Mouse (Mus musculus): Measurements from ENCODE around the gene Lipk. TPM values are rescaled to one million over a fixed set of nuclear protein-coding genes. Genes with fewer than 3 reads are reported as not detected.

The Lipk gene
- not detected for total RNA-seq (2018; cell fraction: chromatin; rRNA removed)
- total RNA-seq (2018; cell fraction: cytosol; rRNA removed) = not detected
- not detected for total RNA-seq (2018; cell fraction: nucleus; rRNA removed)
- not detected in 3 replicates for polyA plus RNA-seq (2018)

DNA sequence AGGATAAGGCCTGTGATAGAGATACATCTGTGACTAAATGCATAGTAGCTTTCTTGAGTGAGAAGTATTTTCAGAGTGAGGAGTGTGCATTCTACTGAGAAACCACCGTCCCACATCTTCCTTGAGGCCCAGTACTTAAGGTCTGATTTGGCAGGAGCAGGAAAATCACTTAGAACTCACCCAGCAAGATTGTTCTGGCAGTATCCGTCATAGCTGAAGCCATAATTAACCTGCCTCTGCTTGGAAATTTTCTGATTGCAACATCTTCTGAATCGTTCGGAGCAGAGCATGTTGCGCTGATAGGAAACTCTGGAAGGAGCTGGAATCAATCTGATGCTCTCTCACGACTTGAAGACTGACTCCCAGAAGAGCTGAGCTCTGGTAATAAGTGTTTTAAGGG is at the start of gene Lipk:
Lipk (plus strand) TSS at position 289 of the 400 bp plus-strand sequence.
- Histone ChIP-seq H3K27ac (no peak within 1 kb of the TSS), H3K4me3 (ENCODE audit: inconsistent target) (no peak within 1 kb of the TSS), H3K79me2 (ENCODE audit: inconsistent target) (no peaks in the 10 kb centered on the region), H3K36me3 (ENCODE audit: inconsistent target) (no peaks in the 10 kb centered on the region)
- 92% methylated on average over 6 of the region's 6 CpGs for WGBS (ENCODE audit: missing documents)

DNA sequence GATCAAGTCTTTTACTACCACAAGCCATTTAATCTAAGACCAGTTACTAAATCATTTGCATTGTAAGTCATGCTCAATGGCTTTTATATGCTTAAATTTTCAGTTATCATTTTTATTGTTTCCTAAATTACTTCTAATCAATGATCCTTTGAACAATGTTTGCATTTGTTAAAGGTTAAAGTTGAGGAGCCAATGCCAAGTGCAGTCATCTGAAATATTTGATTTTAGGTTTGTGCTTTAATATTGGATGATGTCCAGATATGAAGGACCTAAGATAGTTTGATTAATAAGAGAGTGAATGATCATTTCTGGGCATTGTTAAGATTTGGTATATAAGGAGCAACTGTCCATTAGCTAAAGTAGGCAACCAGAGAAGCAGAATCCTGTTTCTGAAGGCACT is 47.2 kb upstream of the Lipk start, which contains the start of gene Lipf:
Lipf (plus strand) TSS at position 301 of the 400 bp plus-strand sequence.
- Histone ChIP-seq H3K27ac (no peak within 1 kb of the TSS), H3K4me3 (ENCODE audit: inconsistent target) (no peak within 1 kb of the TSS), H3K79me2 (ENCODE audit: inconsistent target) (no peaks in the 10 kb centered on the region), H3K36me3 (ENCODE audit: inconsistent target) (no peaks in the 10 kb centered on the region)

GRCm38 (mm10) chr19:33979007-33979406 is 29.1 kb upstream of the Lipk start:
- Histone ChIP-seq H3K79me2 (ENCODE audit: inconsistent target) (no peaks in the 10 kb centered on the region), H3K36me3 (ENCODE audit: inconsistent target) (no peaks in the 10 kb centered on the region), H3K27ac (no peak overlapping the region), H3K4me3 (ENCODE audit: inconsistent target) (no peak overlapping the region)
- 38% methylated on average over 3 of the region's 3 CpGs for WGBS (ENCODE audit: missing documents)

DNA sequence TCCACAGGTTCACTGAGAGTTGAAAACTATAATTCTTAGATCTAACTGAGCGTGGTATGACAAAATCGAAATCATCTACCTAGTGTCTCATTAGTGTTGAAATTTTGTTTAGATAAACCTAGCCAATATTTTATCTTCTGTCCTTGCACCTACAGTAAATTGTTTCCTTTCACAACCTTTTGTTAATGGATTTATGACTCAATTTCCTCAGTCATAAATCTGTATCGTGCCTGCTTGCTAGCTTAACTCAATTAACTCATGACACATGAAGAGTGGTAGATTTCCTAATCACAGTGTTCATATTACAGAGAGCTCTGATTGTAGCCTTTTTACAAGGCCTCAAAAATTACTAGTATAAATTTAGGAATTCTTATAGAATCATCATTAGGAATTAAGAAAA is 25.0 kb upstream of the Lipk start:
- Histone ChIP-seq H3K36me3 (ENCODE audit: inconsistent target) (no peaks in the 10 kb centered on the region), H3K4me3 (ENCODE audit: inconsistent target) (no peak overlapping the region), H3K27ac (no peak overlapping the region), H3K79me2 (ENCODE audit: inconsistent target) (no peaks in the 10 kb centered on the region)
- WGBS (ENCODE audit: missing documents) = 68% methylated on average over 3 of the region's 3 CpGs

DNA sequence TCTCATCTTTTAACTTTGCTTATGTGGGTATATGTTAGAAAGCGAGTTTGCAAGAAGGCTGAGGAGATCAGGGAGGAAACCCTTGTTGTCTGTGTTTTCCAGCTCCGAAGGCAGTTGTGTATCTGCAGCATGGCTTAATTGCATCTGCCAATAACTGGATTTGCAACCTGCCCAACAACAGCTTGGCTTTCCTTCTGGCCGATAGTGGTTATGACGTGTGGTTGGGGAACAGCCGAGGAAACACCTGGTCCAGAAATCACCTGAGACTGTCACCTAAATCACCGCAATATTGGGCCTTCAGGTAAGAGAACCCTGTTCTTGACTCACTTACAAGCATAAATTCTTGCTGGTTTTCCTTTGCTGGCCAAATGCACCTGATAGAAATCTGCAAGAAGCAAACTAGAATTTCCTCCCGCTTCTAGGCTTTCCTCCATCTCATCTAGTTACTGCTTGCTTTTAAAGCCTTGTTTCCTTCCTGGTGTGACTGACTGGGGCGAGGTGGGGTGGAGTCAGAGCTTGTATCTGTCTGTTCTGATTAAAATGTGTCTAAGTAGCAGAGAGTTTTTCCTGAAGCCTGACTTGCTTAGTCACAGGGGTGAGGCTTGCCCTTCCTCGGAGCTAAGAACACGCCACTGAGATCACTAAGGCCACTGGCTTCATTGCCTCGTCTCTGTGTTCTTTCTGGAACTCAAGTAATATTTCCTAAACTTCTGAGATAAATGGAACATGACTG is 13.5 kb downstream of the Lipk start:
- H3K79me2 ChIP-seq (ENCODE audit: inconsistent target) = no peaks in the 10 kb centered on the region
- H3K36me3 ChIP-seq (ENCODE audit: inconsistent target) = no peaks in the 10 kb centered on the region
- no peak overlapping the region for H3K4me3 ChIP-seq (ENCODE audit: inconsistent target)
- WGBS (ENCODE audit: missing documents) = 26% methylated on average over 11 of the region's 11 CpGs
- H3K27ac ChIP-seq = no peak overlapping the region

DNA sequence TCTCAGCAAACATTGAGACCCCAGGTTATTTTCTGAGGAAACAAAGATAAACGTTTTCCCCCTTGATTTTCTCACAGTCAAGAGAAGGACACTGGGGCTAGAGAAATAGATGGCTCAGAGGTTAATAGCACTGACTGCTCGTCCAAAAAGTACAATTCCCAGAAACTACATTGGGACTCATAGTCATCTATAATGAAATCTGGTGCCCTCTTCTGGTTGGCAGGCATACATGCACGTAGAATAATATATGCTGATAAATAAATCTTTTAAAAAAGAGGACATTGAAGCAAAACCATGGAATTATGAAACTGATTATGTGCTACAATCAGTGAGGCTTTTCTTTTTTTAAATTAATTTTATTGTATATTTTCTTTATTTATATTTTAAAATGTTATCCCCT is 14.7 kb downstream of the Lipk start:
- no peaks in the 10 kb centered on the region for H3K79me2 ChIP-seq (ENCODE audit: inconsistent target)
- no peak overlapping the region for H3K4me3 ChIP-seq (ENCODE audit: inconsistent target)
- WGBS (ENCODE audit: missing documents) = 44% methylated on average over 3 of the region's 3 CpGs
- no peak overlapping the region for H3K27ac ChIP-seq
- no peaks in the 10 kb centered on the region for H3K36me3 ChIP-seq (ENCODE audit: inconsistent target)

- Histone ChIP-seq H3K36me3 (ENCODE audit: inconsistent target) (no peaks in the 10 kb centered on the region), H3K4me3 (ENCODE audit: inconsistent target) (no peak overlapping the region), H3K79me2 (ENCODE audit: inconsistent target) (no peaks in the 10 kb centered on the region), H3K27ac (no peak overlapping the region)
- WGBS (ENCODE audit: missing documents) = 94% methylated on average over 1 of the region's 1 CpGs
Measured at GRCm38 (mm10) chr19:34039731-34040130, 31.6 kb downstream of the Lipk start.

DNA sequence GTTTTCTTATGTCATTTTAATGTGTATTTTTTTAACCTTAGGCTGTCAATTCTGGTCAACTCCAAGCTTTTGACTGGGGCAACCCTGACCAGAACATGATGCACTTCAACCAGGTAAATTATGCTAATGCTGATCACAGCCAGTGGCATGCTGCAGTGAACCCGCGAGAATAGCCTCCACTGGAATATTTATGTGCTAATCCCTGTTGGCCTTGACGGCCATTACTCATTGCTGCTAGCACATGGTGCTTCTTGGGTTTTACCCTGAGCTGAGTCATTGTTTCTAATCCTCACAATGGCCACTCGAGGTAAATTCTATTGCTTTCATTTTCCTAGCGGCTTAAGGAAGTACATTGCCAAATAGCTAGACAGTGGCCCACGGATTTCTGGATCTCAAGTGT is 34.9 kb downstream of the Lipk start:
- Histone ChIP-seq H3K36me3 (ENCODE audit: inconsistent target) (no peaks in the 10 kb centered on the region), H3K4me3 (ENCODE audit: inconsistent target) (no peak overlapping the region), H3K27ac (no peak overlapping the region), H3K79me2 (ENCODE audit: inconsistent target) (no peaks in the 10 kb centered on the region)
- 40% methylated on average over 6 of the region's 6 CpGs for WGBS (ENCODE audit: missing documents)

- Histone ChIP-seq H3K36me3 (ENCODE audit: inconsistent target) (no peaks in the 10 kb centered on the region), H3K4me3 (ENCODE audit: inconsistent target) (no peak overlapping the region), H3K27ac (no peak overlapping the region), H3K79me2 (ENCODE audit: inconsistent target) (no peaks in the 10 kb centered on the region)
- 98% methylated on average over 3 of the region's 3 CpGs for WGBS (ENCODE audit: missing documents)
Measured at GRCm38 (mm10) chr19:34049371-34050039, 41.4 kb downstream of the Lipk start.

DNA sequence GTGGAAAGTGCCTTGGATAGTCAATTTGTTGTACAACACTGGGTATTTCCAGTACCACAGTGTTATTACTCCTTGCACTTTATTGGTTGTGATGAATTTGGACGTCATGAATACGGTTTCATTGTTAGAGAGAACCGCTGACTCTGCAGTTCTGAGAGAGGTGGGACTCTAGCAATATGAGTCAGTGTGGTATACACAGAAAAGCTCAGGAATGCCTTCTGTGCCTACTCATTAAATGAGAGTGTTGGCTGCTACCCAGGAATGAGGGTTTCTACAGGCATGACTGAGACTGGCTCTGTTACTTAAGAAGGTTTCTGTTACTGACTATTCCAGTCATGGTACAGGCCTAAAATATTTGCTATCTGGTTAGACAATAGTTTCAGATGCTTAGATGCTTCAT is 43.4 kb downstream of the Lipk start:
- Histone ChIP-seq H3K36me3 (ENCODE audit: inconsistent target) (no peaks in the 10 kb centered on the region), H3K79me2 (ENCODE audit: inconsistent target) (no peaks in the 10 kb centered on the region), H3K27ac (no peak overlapping the region), H3K4me3 (ENCODE audit: inconsistent target) (no peak overlapping the region)
- WGBS (ENCODE audit: missing documents) = 97% methylated on average over 3 of the region's 3 CpGs

- Histone ChIP-seq H3K27ac (no peak overlapping the region), H3K4me3 (ENCODE audit: inconsistent target) (no peak overlapping the region), H3K79me2 (ENCODE audit: inconsistent target) (no peaks in the 10 kb centered on the region), H3K36me3 (ENCODE audit: inconsistent target) (no peaks in the 10 kb centered on the region)
- 92% methylated on average over 1 of the region's 1 CpGs for WGBS (ENCODE audit: missing documents)
Measured at GRCm38 (mm10) chr19:34063547-34063946, 55.5 kb downstream of the Lipk start.

DNA sequence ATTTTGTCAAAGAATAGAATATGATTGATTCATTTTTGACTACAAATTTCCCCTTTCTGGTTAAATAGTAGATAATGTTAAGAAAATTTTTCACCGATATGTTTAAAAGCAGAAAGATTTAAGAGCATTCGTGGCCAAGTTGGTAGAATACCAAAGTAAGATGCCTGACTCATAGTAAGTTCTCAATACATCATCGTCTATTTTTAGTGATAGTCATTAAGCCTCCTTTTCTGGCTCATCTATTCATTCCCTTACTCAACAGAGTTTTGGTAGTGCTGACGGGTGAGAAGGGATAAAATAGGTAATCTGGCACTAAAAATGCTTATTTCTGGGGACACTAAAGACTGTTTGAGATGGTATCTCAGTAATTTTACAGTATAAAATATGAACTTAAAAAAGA is 56.0 kb downstream of the Lipk start:
- no peaks in the 10 kb centered on the region for H3K79me2 ChIP-seq (ENCODE audit: inconsistent target)
- WGBS (ENCODE audit: missing documents) = 85% methylated on average over 4 of the region's 4 CpGs
- H3K4me3 ChIP-seq (ENCODE audit: inconsistent target) = no peak overlapping the region
- no peaks in the 10 kb centered on the region for H3K36me3 ChIP-seq (ENCODE audit: inconsistent target)
- H3K27ac ChIP-seq = no peak overlapping the region

- WGBS (ENCODE audit: missing documents) = 60% methylated on average over 9 of the region's 9 CpGs
- no peaks in the 10 kb centered on the region for H3K36me3 ChIP-seq (ENCODE audit: inconsistent target)
- no peak within 1 kb of the TSS for H3K27ac ChIP-seq
- no peak within 1 kb of the TSS for H3K4me3 ChIP-seq (ENCODE audit: inconsistent target)
- H3K79me2 ChIP-seq (ENCODE audit: inconsistent target) = no peaks in the 10 kb centered on the region
Measured at GRCm38 (mm10) chr19:34066779-34067472, 58.8 kb downstream of the Lipk start, which contains the start of gene Lipn. Gene Lipn, plus strand, starts transcription at chr19:34067358.

GRCm38 (mm10) chr19:34074239-34074638 is 66.1 kb downstream of the Lipk start:
- no peaks in the 10 kb centered on the region for H3K36me3 ChIP-seq (ENCODE audit: inconsistent target)
- H3K79me2 ChIP-seq (ENCODE audit: inconsistent target) = no peaks in the 10 kb centered on the region
- H3K27ac ChIP-seq = no peak overlapping the region
- H3K4me3 ChIP-seq (ENCODE audit: inconsistent target) = no peak overlapping the region

- H3K4me3 ChIP-seq (ENCODE audit: inconsistent target) = no peak overlapping the region
- no peak overlapping the region for H3K27ac ChIP-seq
- H3K79me2 ChIP-seq (ENCODE audit: inconsistent target) = no peaks in the 10 kb centered on the region
- 100% methylated on average over 2 of the region's 2 CpGs for WGBS (ENCODE audit: missing documents)
- H3K36me3 ChIP-seq (ENCODE audit: inconsistent target) = no peaks in the 10 kb centered on the region
Measured at GRCm38 (mm10) chr19:34078130-34078529, 70.0 kb downstream of the Lipk start.

Measured in macrophage (primary cell).